Mouse (Mus musculus) midbrain, embryonic 13.5 days (tissue): ENCODE data around the gene Vps45. TPM values are rescaled to one million over a fixed set of nuclear protein-coding genes. Genes with fewer than 3 reads are reported as not detected.
A peak's percentile ranks its signal among the peaks of the same experiment; 100 is the strongest.
"Not testable (repeated sequence)": the region's sequence is repeated elsewhere in the genome, so short reads cannot be mapped to it uniquely, and the experiment has no call there.

ENCODE experiments used
- ATAC-seq: fragments of 200-750 bp; cut with Nextera tagmentation; 2 replicates; pipeline ENCODE4 v1.8.0; 2017; ENCODE audit warnings: mild to moderate bottlenecking, moderate TSS enrichment, moderate library complexity
- H3K27ac ChIP-seq: fragments of 300-500 bp; sonication (generic); 2 replicates; pipeline ENCODE4 v1.5.1; 2015; ENCODE audit warnings: inconsistent platforms, mild to moderate bottlenecking, moderate library complexity
- H3K27me3 ChIP-seq: fragments of 300-500 bp; sonication (generic); 2 replicates; pipeline ENCODE4 v1.6.1; 2015; ENCODE audit warnings: mild to moderate bottlenecking, inconsistent platforms
- H3K36me3 ChIP-seq: fragments of 300-500 bp; sonication (generic); 2 replicates; pipeline ENCODE4 v1.6.1; 2015; ENCODE audit warnings: mild to moderate bottlenecking, inconsistent platforms
- H3K4me1 ChIP-seq: fragments of 300-500 bp; sonication (generic); replicated peaks from 2 replicates; pipeline ENCODE4 v1.6.1; 2015; ENCODE audit warnings: inconsistent platforms
- H3K4me2 ChIP-seq: fragments of 300-500 bp; sonication (generic); replicated peaks from 2 replicates; pipeline ENCODE4 v1.6.1; 2015; ENCODE audit warnings: moderate library complexity, mild to moderate bottlenecking, inconsistent platforms
- H3K4me3 ChIP-seq: fragments of 300-500 bp; sonication (generic); replicated peaks from 2 replicates; pipeline ENCODE4 v1.5.1; 2015; ENCODE audit warnings: mild to moderate bottlenecking, inconsistent platforms
- H3K9ac ChIP-seq: fragments of 300-500 bp; sonication (generic); replicated peaks from 2 replicates; pipeline ENCODE4 v1.6.1; 2015; ENCODE audit warnings: mild to moderate bottlenecking, inconsistent platforms
- H3K9me3 ChIP-seq: fragments of 300-500 bp; sonication (generic); 2 replicates; pipeline ENCODE4 v1.6.1; 2016; ENCODE audit warnings: mild to moderate bottlenecking, inconsistent platforms
- WGBS: fragments of 180-500 bp; shearing (Covaris S2); methylation state at CpG from one replicate; pipeline ENCODE4 v1.1.7; 2015; 5-methylcytosine and 5-hydroxymethylcytosine counted together
- polyA plus RNA-seq: library from polyadenylated mRNA; unstranded; fragments of >200 nt; fragmentation: Nextera tagmentation; extraction: Ambion mirVana; gene quantifications from 2 replicates; pipeline ENCODE4 v1.2.1, GENCODE M21; 2015

Vps45 gene
- polyA plus RNA-seq, 1 experiment from 2014 or later, result 63.7 TPM

GRCm38 (mm10) chr3:95977587-95977986 lies 80.7 kb downstream of the Vps45 start:
- not testable (repeated sequence) for ATAC-seq, H3K9me3 ChIP-seq, H3K4me2 ChIP-seq, H3K9ac ChIP-seq, H3K27ac ChIP-seq, H3K36me3 ChIP-seq, H3K4me3 ChIP-seq
- Histone ChIP-seq H3K4me1 (peaks cover 14% of the 10 kb centered on the region), H3K27me3 (0 out of 2 replicates have a peak, but pooled peaks cover 12% of the 10 kb centered on the region)
- 95% methylated on average over 7 of the region's 7 CpGs for WGBS

DNA sequence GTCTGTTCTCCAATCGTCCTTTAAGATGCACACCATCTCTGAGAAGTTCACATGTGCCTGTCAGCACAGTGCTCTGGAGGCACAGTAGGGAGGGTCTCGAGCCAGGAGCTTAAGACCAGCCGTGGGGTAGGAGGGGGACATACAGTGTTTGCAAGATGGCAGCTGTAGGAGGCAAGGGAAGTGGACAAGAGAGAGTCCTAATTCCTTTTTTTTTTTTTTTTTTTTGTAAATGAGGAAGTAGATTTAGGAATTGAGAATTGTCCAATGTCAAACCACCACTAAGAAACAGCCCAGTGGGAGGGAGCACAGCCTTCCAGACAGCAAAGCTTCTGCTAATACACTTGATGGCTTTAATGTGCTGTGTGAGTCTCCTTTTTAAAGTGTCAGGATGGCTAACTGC lies 81.2 kb downstream of the Vps45 start:
- H3K27me3 ChIP-seq, result 0 out of 2 replicates have a peak, but pooled peaks cover 12% of the 10 kb centered on the region
- peaks cover 19% of the 10 kb centered on the region for H3K4me1 ChIP-seq
- 64% methylated on average over 3 of the region's 3 CpGs for WGBS
- H3K9me3 ChIP-seq, result no peaks in the 10 kb centered on the region
- H3K27ac ChIP-seq, result no peak overlapping the region
- no peak for ATAC-seq
- no peak overlapping the region for H3K4me2 ChIP-seq
- H3K36me3 ChIP-seq, result no peaks in the 10 kb centered on the region
- no peak overlapping the region for H3K4me3 ChIP-seq
- H3K9ac ChIP-seq, result no peak overlapping the region

DNA sequence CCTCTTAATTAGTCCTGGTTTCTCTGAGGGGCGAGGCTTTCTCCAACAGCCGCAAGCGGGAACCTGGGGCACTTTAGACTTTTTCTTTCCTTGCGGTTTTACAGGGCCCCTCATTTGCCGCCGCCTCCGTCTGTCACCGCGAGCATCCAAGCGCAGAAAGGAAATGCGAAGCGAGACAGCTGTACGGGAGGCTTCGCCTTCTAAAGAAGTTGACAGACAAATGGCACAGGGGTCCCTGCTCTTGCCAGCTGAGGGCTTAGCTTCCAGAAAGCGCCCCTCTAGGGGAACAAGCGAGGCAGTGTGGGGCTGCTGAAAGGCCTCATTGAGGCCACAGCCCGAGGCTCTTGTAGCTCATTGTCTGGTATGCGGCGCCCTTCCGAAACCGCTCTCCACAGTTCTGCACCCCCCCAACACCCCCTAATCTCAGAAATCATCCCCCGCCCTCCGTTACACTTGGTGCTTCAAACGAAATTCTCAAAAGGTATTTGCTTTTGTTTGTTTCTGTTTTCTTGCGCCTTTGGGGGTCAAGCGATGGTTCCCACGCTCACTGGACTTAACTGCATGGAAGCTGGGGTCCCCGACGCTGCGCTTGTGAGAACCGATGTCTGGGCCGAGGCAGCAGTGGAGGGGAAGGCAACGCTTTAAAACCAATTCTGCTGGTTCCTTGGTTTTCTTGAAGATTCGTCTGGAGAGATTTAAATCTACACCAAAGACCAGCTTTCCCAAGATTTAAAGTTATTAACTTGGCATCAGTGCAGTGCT lies 85.2 kb downstream of the Vps45 start:
- peak overlapping the region; percentile 64 for H3K27ac ChIP-seq
- peak; percentile 95 for ATAC-seq
- 2% methylated on average over 34 of the region's 34 CpGs for WGBS

DNA sequence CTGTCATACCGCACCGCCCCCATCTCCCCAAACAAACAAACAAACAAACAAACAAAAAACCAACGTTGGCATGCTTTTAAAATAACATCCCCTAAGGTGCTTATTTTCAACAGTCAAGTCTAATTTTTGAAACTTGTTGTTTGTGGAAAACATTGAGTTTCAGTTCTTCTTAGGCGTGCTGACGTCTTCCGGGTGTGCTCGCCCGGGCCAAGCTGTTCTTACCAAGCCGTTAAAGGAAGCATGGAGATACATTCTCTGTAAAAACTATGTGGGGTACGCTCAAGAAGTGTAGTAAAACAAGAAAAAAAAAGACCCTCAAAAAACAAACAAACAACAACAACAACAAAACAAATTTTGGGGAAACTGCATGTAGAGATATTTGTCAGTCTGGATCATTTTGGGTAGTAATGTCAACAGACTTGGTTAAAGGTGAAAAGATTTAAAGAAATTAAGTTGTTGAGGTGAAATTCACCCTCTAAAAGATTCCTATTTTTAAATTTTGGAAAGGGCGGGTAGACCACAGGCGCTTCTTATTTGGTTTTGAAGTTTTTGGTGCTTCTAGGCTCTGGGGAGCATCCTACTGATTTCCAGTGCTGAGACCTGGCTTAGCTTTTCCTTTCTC lies 85.9 kb downstream of the Vps45 start:
- Histone ChIP-seq H3K9ac (peak overlapping the region; percentile 57), H3K36me3 (no peaks in the 10 kb centered on the region), H3K4me1 (peaks cover 20% of the 10 kb centered on the region), H3K27ac (peak overlapping the region; percentile 64), H3K4me3 (peak overlapping the region; percentile 32; the same call in 1 of the 2 replicates), H3K27me3 (0 out of 2 replicates have a peak, but pooled peaks cover 8% of the 10 kb centered on the region), H3K4me2 (peak overlapping the region; percentile 60), H3K9me3 (no peaks in the 10 kb centered on the region)
- 75% methylated on average over 12 of the region's 12 CpGs for WGBS
- no peak for ATAC-seq

More for the DNA sequence above, 85.2 kb downstream of the Vps45 start:
- Histone ChIP-seq H3K36me3 (no peaks in the 10 kb centered on the region), H3K9me3 (no peaks in the 10 kb centered on the region), H3K9ac (peak overlapping the region; percentile 57), H3K4me1 (peaks cover 20% of the 10 kb centered on the region), H3K4me3 (peak overlapping the region; percentile 32), H3K27me3 (0 out of 2 replicates have a peak, but pooled peaks cover 8% of the 10 kb centered on the region), H3K4me2 (peak overlapping the region; percentile 60)

GRCm38 (mm10) chr3:95970661-95971060 lies 87.6 kb downstream of the Vps45 start:
- H3K4me1 ChIP-seq, result peaks cover 25% of the 10 kb centered on the region
- not testable (repeated sequence) for H3K27me3 ChIP-seq, H3K9me3 ChIP-seq, H3K27ac ChIP-seq, H3K36me3 ChIP-seq, H3K9ac ChIP-seq, H3K4me2 ChIP-seq, ATAC-seq, H3K4me3 ChIP-seq
- WGBS, result 64% methylated on average over 7 of the region's 7 CpGs

- Histone ChIP-seq H3K4me2 (no peak overlapping the region), H3K4me3 (no peak overlapping the region), H3K36me3 (no peaks in the 10 kb centered on the region), H3K9ac (no peak overlapping the region), H3K27ac (no peak overlapping the region), H3K27me3 (0 out of 2 replicates have a peak, but pooled peaks cover 2% of the 10 kb centered on the region), H3K4me1 (peaks cover 25% of the 10 kb centered on the region), H3K9me3 (no peaks in the 10 kb centered on the region)
- ATAC-seq, result no peak
- 86% methylated on average over 1 of the region's 1 CpGs for WGBS
These were observed 89.0 kb downstream of the Vps45 start for GRCm38 (mm10) chr3:95969277-95969676.

GRCm38 (mm10) chr3:95965518-95966451 lies 92.5 kb downstream of the Vps45 start:
- no peak overlapping the region for H3K4me3 ChIP-seq
- H3K36me3 ChIP-seq, result no peaks in the 10 kb centered on the region
- H3K27ac ChIP-seq, result no peak overlapping the region
- H3K4me1 ChIP-seq, result 0 out of 2 replicates have a peak, but pooled peaks cover 5% of the 10 kb centered on the region
- peak overlapping the region; percentile 24 for H3K4me2 ChIP-seq
- H3K27me3 ChIP-seq, result no peaks in the 10 kb centered on the region
- 11% methylated on average over 7 of the region's 7 CpGs for WGBS
- peak; percentile 37; the same call in 1 of the 2 replicates for ATAC-seq
- no peak overlapping the region for H3K9ac ChIP-seq
- H3K9me3 ChIP-seq, result no peaks in the 10 kb centered on the region

DNA sequence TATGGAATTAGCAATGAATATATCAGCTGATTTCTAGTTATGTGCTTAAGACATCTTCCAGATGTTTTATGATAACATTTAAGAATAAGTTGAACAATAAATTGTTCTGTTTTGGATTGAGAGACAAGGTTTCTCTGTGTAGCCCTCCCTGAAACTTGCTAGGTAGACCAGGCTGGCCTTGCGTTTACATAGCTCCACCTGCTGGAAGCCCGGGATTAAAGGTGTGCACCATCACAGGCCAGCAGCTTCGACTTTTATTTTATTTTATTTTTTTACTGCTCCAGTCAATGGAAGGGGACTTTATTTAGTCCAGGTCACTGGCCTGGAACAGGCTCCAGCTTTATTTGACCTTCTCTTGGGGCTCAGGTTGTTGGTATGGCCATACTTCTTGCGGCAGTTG lies 94.6 kb downstream of the Vps45 start:
- Histone ChIP-seq H3K4me3 (no peak overlapping the region), H3K27ac (no peak overlapping the region), H3K9me3 (no peaks in the 10 kb centered on the region), H3K4me2 (no peak overlapping the region), H3K9ac (no peak overlapping the region), H3K4me1 (0 out of 2 replicates have a peak, but pooled peaks cover 5% of the 10 kb centered on the region), H3K36me3 (no peaks in the 10 kb centered on the region), H3K27me3 (no peaks in the 10 kb centered on the region)
- no peak for ATAC-seq
- 57% methylated on average over 4 of the region's 4 CpGs for WGBS

DNA sequence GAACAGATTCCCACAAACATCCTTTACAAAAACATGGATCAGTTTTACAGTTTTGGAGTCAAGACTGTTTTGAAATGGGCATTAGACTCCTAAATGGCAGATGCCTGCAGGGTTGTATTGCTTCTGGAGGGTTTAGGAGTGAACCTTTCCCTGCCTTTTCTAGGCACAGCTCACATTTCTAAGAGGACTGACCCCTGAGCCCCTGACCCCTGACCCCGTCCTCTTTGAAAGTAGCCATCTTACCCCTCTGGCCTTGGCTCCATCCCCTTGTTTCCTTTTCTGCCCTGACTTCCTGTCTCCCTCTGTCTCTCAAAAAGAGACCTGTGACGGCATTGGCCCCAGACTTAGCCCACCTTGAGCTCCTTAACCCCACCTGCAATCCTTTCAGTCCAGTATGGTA lies 95.0 kb downstream of the Vps45 start:
- H3K4me3 ChIP-seq, result no peak overlapping the region
- no peaks in the 10 kb centered on the region for H3K36me3 ChIP-seq
- WGBS, result 26% methylated on average over 2 of the region's 2 CpGs
- H3K27ac ChIP-seq, result no peak overlapping the region
- H3K27me3 ChIP-seq, result no peaks in the 10 kb centered on the region
- H3K9ac ChIP-seq, result 0 out of 2 replicates have a peak overlapping the region, but pooled peaks have one; percentile 0
- 0 out of 2 replicates have a peak, but pooled peaks cover 5% of the 10 kb centered on the region for H3K4me1 ChIP-seq
- ATAC-seq, result no peak
- H3K9me3 ChIP-seq, result no peaks in the 10 kb centered on the region
- H3K4me2 ChIP-seq, result no peak overlapping the region

DNA sequence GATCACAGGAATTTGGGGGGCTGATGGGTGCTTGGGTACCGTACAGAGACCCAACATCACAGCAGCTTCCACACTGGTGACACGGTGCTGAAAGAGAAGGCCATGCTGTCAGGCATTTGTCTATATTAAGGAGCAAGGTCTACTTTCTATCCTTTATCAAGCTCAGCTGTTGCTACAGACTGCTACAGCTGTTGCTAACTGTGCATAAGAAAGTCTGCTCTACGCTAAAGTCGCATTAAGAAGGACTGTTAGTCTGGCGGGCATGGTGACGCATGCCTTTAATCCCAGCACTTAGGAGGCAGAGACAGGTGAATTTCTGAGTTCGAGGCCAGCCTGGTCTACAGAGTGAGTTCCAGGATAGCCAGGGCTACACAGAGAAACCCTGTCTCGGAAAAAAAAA lies 96.1 kb downstream of the Vps45 start:
- WGBS, result 88% methylated on average over 8 of the region's 8 CpGs
- not testable (repeated sequence) for H3K4me2 ChIP-seq, ATAC-seq

GRCm38 (mm10) chr3:95959807-95960206 lies 98.5 kb downstream of the Vps45 start:
- WGBS, result 96% methylated on average over 1 of the region's 1 CpGs
- Histone ChIP-seq H3K4me1 (no peaks in the 10 kb centered on the region), H3K4me2 (no peak overlapping the region), H3K36me3 (no peaks in the 10 kb centered on the region), H3K9me3 (no peaks in the 10 kb centered on the region), H3K27ac (no peak overlapping the region), H3K9ac (no peak overlapping the region), H3K4me3 (no peak overlapping the region), H3K27me3 (no peaks in the 10 kb centered on the region)
- ATAC-seq, result no peak

More for the DNA sequence above, 96.1 kb downstream of the Vps45 start:
- H3K27me3 ChIP-seq, H3K9ac ChIP-seq, H3K36me3 ChIP-seq, H3K4me1 ChIP-seq, H3K27ac ChIP-seq, H3K9me3 ChIP-seq, H3K4me3 ChIP-seq: not testable (repeated sequence)
